Mouse (Mus musculus): ENCODE results near the gene Tssc4.
A peak's percentile ranks its signal among the peaks of the same experiment; 100 is the strongest.

The Tssc4 gene

DNA sequence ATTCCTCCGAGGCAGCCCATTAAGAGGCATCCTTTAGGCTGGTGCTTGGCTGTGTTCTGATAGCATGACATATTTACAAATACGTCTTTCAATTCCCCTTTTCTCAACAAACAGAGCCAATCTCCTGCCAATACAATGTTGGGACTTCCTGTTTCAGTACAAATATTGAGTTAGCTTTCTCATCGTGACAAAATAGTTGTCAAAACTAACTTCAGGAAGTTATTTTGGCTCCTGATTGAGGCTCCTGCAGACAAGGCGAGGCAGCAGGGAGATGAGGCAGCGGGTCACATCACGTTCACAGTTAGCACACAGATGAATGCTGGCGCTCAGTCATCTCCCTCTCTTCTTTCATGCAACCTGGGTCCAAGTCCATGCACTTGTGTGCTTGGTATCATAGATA, 22.7 kb upstream of the Tssc4 start:
- no peak for DNase-seq

DNA sequence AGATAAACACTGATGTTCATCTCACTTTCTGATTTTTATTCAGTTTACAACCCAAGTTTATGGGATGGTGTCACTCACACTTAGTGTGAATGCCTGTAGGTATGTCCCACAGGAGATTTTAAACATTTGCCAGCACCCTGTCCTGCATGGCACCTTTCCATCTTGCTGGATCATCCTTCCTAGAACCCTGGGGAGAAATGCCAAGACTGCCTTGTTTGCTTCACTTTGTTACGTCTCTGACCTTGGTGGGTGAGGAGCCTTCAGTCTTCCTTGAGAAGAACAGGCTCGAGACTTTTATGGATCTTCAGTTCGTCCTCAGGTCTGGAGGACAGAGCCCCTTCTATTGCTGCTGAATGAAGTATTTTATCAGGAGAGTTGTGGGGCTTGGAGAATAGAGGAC, 19.7 kb upstream of the Tssc4 start:
- DNase-seq, result no peak

DNA sequence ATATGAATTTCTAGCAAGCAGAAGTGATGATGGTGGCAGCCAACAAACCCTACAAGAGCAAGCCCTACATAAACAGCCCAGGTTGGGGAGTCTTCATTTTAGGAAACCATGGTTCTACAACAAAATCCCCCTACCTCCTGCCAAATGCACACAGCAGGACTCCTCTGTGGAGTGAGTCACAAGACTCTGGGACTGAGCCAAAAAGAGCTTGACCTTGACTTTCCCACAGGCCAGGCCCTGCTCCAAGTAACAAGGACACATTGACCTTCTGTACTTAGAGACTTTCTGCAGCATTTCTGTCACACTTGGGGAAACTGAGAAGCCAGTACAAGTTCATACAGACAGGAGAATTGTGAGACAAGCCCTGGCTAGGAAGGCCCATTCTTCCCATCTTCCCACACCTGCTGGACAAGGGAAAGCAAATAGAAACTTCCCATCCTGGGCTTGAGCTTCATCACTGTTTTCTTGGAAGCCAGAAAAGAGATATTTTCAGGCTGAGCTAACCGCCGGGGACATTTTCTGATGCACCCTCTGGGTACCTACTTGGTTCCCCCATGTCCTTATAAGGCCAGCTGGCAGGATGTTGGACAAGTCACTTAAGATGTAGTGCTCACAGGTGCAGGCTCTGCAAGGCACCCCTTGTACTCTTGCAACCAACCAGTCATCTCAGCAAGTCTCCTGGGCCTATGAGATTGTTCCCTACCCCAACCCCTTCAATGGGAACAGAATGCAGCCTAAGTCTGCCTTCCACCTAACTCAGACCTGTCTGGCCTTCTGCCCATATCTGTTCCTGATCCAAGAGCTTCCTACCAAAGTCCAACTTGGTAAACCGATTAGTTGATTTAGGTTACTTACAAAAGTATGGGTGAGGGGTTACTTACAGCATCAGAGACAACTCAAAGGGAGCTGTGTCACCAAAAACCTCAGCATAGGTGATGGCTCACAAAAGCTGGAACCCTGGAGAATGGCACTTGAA, 18.9 kb upstream of the Tssc4 start:
- DNase-seq, result peak; percentile 52

DNA sequence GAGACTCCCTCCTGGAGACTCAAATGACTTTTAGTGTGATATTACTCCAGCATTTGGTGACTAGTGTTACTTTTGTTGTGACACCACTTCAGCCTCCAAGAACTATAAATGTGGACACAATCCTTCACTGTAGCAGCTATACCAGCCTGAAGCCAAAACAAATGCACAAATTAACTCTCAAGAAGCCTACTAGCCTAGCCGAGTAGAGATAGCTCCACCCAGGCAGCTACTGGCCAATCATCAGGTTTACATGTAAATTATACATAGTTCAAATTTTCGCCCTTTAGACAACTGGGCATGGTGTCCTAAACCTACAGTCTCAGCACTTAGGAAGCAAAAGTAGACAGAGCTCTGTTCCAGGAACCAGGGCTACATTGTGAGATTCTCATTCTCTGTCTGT, 17.7 kb upstream of the Tssc4 start:
- no peak for DNase-seq

DNA sequence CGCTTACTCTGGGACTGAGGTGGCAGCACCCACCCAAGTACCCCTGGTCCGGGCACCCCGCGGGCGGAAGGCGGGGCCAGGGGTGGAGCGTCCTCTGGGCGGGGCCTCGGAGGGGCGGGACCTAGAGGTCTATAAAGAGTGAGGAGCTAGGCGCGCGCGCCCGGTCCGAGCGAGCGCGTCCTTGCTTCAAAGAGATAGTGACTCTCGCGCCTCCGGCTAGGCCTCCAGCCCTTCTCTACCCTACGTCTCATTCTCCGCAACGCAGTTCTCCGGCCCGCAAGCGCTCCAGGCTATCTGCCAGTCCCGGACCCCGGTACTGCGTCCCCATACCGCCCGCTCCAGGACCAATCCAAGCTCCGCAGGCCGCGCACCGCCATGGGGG, 16.4 kb upstream of the Tssc4 start, which contains the start of gene Cd81:
TSS of gene Cd81 (plus strand) at position 114 of the 382 bp plus-strand sequence.
- DNase-seq, result peak; percentile 92

DNA sequence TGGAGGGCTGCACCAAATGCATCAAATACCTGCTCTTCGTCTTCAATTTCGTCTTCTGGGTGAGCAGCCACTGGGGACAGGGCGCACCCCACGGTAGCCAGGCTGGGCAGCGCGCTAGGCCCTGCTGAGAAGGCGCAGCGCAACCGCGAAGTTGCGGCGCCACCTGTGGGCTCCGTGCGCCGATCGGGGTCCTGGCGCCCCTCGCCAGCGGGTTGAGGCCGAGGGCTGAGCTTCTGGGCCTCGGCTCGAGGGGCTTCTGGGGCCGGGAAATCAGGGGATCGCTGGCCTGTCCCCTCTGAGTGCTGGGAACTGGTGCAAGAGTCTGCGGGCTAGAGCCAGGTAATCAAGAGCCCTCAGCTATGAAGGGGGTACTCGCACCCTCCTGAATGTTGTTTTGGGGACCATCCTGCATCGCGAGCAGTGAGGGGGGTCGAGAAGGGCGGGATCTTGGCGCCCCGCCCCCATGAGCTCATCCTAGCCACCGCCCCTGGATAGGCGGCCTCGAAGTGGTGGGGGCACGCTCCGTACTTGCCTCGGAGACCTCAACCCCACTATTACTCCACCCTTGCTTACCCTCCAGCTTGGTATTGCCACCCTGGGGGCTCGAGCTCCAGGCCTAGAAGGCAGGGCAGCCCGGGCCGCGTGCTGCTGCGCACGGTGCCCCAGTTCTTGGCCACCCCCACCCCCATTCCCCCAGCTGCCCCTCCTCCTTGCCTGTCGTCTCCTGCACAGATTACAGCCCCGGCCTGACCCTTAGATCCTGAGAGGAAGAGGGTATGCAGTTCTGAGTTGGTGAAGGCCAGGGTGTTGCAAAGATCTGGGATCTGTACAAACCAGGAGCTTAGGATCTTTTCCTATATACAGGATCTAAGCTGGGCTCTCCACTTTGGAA, 15.8 kb upstream of the Tssc4 start:
- peak; percentile 86 for DNase-seq

DNA sequence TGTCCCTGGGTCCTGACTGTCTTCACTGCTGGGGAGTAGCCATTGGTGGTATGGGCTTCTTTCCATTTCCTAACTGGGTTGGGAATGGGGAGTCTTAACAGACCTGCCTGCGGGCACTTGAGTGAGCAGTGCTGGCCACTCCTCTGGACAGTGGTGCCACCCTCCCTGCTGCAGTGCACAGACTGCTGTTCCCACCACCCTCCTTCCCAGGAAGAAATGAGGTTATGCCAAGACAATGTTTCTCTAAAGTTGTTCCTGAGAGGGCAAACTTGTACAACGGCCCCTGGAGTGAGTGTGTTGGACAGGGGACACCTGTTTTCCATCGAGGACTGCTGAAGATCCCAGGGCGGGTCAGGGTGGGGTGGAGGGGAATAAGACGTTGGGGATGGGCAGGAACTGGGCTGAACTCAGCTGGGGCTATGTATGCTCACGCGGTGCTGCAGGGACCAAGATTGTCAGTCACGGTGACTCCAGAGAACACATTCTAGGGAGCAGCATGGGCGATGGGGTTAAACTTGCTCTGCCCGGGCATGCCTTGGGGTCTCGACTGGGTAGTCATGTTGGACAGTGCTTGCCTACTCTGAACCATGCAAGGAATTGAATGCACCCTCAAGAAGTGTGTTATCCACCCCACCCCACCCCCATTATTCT, 15.0 kb upstream of the Tssc4 start:
- DNase-seq, result peak; percentile 41

DNA sequence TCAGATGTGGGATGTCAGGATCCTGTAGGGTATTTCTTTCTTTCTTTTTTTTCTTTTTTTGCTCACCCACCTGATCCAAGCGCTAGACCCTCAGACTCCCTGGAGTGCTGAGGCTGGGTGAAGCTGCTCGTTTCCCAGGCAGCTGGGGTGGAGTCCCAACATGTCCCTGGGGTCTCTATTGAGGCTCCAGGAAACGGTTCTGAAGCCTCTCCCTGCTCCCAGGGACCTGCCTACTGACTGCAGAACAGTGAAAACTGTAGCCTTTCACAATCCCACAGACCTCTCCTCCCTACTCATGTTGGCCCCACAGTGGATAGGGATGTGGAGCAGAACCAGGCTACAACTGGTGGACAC, 14.5 kb upstream of the Tssc4 start:
- no peak for DNase-seq

DNA sequence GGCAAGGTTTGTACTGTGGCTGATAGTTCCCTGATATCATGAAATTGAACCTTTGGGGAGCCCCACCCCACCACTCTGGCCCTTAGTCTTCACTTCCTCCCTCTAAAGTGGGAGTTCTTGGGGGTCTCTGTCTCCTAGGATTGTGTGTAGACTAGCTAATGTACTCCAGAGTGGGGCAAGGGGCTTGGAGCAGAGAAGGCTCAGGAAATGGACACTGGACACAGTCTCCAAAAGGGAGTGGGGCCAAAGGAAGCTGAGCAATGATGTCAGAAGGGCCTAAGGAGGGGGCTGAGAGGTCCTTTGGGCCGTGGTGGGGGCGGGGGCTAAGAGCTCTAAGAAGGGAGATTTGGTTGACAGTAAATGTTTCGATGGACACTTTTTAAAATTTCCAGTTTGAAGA, 14.0 kb upstream of the Tssc4 start:
- no peak for DNase-seq

DNA sequence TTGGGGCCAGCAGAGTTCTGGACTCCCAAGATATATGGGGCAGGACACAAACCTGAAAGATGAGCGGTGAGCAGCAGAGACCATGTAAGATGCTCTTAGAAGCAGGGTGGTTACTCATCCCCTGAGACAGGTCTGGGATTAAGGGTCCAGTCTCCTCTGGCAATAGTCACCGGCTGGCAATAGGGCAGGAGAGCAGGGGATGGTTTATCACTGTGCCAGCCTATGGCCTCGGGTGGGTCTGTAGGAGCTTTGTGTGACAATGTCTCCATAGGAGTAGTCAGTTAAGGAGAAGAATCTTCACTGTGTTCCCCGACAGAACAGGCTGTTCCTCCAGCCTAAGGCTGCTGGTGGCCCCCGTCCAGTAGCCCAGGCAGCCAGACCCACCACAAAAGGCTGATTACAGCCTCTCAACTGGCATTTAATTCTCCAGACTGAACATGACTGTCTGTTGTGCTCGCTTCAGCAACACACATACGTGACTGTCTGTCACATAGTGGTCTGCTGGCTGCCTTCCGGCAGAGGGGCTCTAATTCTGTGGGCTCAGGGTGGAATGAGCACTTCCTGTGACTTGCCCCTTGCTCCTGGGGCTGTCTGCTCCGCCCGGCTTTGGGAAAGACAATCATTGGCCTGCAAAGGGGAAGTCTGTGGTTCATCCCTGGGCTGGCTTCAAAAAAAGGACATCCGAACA, 13.4 kb upstream of the Tssc4 start:
- peak; percentile 37 for DNase-seq

DNA sequence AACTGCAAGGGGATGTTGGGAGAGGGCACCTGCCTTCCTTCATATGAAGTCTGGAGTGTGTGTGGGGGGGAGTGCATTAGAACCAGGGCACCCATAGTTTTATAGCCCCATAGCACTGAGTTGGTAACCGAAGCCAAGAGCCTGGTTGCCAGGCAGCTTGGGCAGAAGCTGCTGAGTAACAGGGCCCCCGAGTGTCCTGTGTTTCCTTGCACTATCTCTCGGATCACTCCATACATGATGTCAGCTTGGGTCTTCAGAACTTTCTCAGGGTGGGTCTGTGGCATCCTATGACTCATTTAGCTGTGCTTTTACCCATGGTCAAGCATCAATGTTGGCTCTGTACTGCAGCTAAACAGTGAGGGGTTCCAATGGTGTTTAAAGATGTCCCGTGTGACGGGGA, 12.0 kb upstream of the Tssc4 start:
- DNase-seq, result no peak

DNA sequence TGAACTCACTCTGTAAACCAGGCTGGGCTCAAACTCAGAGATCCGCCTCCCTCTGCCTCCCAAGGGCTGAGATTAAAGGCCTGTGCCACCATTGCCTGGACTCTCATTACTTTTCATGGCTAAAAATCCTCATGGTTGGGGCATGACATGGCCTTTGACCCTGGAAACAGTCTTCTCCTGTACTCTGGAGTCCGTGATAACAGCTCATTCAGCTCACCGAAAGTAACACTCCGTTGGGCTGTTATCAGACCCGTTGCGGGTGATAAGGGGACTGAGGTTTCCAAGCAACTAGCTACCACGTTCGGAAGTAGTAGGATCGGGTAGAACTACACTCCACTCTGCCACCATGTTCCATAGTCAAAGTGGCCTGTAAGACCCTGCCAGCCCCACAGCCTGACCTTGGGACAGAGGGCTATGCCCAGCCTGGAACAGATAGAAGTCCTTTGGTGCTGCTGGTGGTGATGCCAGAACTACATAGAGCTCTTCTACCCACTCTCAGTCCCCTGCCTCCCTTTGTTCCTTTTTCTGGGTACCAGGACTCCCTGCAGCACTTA, 11.3 kb upstream of the Tssc4 start:
- no peak for DNase-seq

DNA sequence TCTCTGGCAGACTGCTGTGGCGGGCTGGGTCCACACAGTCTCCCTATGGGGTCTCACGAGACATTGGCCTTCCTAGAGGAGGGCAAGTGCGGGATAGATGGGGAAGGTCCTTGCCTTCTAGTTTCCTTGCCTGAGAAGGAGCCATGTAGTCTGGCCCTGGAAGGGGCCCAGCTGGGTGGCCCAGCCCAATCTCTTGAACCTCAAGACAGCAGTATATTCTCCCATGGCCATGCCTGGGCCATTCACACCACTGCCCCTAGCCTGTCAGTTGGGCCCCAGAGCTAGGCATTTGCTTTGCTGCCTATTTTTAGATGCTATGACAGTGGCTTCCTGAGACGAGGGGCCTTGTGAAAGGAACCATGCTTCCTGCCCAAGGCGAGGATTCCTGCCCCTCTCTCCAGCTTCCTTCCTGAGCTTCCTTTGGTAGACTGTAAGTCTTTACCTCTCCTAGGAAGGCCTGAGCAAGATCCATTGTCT, 10.8 kb upstream of the Tssc4 start:
- DNase-seq, result peak; percentile 60

DNA sequence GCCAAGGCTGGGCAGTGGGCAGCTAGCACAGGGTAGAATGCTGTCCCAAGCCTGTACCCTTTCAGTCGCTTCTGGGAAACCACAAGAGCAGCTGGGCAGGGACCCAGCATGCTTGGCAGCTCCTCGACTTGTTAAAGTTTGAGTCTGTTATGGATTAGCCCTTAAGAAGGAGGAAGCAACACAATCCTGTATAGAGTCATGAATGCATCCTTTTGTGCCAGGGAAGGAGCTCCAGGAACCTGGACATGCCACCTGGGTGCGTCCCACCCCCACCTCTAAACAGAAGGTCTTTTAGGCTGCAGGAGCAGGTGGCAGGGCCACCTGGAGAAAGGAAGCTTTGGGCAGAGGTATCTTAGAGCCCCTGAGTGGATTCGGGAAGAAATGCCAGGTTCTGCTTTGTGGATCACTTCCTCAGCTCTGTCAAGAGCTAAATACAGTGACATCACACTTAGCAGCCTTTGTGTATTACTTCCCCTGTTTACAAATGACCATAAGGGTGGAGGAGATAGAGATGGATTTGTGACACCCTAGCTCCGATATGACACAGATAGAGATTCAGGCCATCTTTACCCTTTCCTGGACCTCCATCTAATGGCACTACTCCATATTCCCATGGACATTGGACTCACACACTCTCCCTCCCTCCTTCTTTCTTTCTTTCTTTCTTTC, 9.7 kb upstream of the Tssc4 start:
- DNase-seq, result peak; percentile 34

DNA sequence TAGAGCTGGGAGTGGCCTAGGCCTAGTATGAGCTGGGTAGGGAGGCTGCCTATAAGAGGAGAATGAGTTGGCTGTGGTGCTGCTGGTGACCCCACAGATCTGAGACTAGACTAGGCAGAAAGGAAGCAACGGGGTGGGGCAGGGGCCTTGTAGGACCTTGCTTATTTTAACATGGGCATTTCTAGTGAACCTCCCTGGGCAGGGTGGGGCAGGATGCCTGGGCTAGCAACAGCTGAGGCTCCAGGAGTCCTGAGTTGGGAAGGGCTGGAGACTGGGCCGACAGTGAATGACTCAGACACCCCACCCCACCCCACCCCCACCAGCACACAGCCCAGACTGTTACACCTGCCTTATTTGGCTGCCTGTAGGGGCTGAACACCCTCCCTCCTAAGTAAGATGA, 6.3 kb upstream of the Tssc4 start:
- no peak for DNase-seq

DNA sequence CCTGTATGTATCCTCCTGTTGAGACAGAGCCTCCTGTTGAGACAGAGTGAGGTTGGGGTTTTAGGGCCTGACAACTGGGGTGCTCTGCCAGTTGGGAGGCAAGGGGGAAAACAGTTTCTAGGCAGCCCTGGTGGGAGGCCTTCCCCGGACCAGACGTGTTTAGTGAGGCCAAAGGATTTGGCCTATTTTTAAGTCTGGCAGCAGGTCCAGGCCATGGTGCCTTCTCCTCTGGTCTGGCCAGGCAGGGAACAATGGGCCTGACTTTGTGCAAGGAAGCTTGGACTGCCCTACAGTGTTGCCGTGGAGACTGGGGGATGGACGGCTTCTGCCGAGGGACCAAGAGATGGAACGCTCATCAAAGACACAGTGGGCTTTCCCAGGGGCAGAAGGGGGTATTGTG, 4.8 kb upstream of the Tssc4 start:
- DNase-seq, result no peak

DNA sequence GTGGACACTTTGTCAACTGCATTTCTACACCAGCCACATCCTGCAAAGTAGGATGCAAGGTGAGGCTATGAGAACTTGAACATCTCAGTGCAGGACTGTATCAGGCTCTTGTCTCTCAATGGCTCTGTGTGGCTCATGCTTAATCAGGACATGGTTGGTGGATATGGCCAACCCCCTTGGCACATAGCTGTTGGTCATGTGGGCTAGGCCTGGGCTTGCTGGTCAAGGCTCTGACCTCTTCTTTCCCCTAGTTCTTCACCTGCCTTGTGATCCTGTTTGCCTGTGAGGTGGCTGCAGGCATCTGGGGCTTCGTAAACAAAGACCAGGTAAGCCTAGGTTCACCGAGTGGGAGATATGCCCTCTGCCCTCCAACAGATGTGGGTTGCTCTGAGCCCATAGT, 3.4 kb upstream of the Tssc4 start:
- no peak for DNase-seq

DNA sequence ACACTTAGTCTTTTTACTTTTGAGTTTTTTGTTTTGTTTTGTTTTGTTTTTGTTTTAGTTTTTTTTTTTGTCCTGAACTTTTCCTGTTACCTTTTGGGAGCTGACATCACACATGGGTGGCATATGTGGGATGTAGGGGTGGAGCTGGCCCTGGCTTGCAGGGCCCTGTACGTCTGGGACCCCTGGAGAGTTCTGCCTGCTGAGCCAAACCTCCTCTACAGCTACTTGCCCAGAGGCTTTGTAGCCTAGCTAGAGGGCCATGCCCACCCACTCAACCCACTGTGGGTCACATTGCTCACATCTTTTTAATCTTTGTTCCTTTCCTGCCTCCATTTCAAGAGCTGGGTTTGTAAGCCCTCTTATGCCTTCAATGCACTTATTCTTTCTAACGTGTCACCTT, 1.6 kb upstream of the Tssc4 start:
- no peak for DNase-seq

DNA sequence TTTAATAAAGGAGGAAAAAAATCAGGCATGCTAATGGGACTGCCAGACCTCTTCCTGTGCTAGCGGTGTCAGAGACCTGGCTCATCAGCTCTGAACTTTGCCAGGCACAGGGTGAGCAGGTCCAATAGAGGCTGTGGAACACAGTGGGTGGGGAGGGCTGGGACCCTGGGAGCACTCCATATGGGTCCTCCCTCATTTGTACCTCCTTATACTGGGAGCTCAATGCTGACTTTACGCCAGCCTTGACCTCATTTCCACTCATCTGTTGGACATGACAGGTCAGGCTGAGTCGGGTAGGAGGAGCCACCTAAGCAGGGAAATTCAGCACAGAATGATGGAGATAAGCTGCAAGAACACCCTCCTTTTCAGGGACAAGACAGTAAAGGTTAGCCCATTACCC, 1.2 kb upstream of the Tssc4 start:
- no peak for DNase-seq

DNA sequence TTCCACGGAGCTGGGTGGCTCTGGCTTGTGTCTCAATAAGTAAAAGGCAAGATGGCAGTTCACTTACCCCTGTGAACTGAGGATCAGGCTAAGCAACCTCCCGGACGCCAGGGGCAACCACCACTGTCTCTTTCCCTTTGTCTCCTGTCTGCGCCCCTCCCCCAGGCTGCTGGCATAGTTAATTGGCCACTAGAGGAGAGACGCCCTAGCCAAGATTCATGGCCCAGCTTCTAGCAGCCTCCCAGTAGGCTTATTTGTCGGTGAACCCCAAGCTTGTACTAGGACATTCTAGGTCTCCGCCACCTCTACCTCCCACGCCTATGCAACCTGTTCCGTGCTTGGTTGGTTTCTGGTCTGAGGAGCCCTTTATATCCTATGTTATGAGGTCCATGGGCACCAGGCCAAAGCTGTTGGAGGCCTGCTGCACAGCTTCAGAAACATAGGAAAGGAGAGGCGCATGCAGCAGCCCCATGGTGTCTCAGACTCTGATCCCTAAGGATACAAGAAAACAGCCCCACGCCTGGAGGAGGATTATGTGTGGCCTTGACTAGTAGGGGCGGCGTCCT, 650 bp upstream of the Tssc4 start:
- no peak for DNase-seq

DNA sequence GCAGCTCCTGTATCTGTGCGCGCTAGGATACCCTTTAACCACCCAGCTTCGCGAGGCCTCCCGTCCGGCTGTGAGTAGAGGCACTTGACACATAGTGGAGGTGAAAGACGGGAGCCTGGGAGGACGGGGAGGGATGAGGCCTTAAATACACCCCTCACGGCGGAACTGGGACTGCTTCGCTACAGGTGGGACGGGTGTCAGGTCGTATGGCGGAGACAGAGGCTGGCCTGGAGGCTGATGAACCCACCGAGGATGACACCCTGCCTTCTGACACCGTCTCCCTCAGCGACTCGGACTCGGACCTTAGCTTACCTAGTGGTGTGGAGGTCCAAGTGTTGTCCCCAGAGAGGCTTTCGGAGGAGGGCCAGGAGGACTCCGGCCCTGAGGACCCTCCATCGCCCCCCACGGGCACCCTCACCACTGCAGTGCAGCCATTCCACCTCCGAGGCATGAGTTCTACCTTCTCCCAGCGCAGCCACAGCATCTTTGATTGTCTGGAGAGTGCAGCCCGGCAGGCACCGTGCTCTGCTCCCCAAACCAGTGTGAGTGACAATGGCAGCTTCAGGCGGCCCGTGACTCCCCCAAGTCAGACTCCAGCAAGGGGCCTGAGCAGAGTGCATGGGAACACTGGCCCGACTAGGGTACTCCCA, 827 bp downstream of the Tssc4 start:
- DNase-seq, result no peak
